Mouse (Mus musculus): ENCODE measurements around the gene Timm29.

Gene Timm29

GRCm38 (mm10) chr9:21616232-21616781 lies 23.8 kb downstream of the Timm29 start:
- peak; percentile 90 to 91 for DNase-seq (ENCODE audit: low spot score in 2 of 2)

- DNase-seq (ENCODE audit: low spot score in 2 of 2): no peak
Observed at GRCm38 (mm10) chr9:21617066-21617465, 24.5 kb downstream of the Timm29 start.

GRCm38 (mm10) chr9:21620229-21620628 lies 27.7 kb downstream of the Timm29 start:
- no peak for DNase-seq (ENCODE audit: low spot score in 2 of 2)

- DNase-seq (ENCODE audit: low spot score in 2 of 2): no peak
Observed at GRCm38 (mm10) chr9:21622676-21623075, 30.2 kb downstream of the Timm29 start.

- DNase-seq (ENCODE audit: low spot score in 2 of 2): no peak
Observed at GRCm38 (mm10) chr9:21625342-21626339, 33.1 kb downstream of the Timm29 start.

- DNase-seq (ENCODE audit: low spot score in 2 of 2): no peak
Observed at GRCm38 (mm10) chr9:21626571-21626970, 34.0 kb downstream of the Timm29 start.

GRCm38 (mm10) chr9:21627145-21627795 lies 34.7 kb downstream of the Timm29 start:
- DNase-seq (ENCODE audit: low spot score in 2 of 2): no peak

GRCm38 (mm10) chr9:21630673-21631072 lies 38.2 kb downstream of the Timm29 start:
- peak in 1 of 2 experiments; percentile 61 for DNase-seq (ENCODE audit: low spot score in 2 of 2)

GRCm38 (mm10) chr9:21633106-21633505 lies 40.6 kb downstream of the Timm29 start:
- DNase-seq (ENCODE audit: low spot score in 2 of 2): no peak

- peak in 1 of 2 experiments; percentile 45 for DNase-seq (ENCODE audit: low spot score in 2 of 2)
Observed at GRCm38 (mm10) chr9:21635639-21636038, 43.1 kb downstream of the Timm29 start.

- DNase-seq (ENCODE audit: low spot score in 2 of 2): no peak
Observed at GRCm38 (mm10) chr9:21639031-21639430, 46.5 kb downstream of the Timm29 start.
